Mouse (Mus musculus) C2C12 (cell line): Measurements from ENCODE around the gene Sufu. TPM values are rescaled to one million over a fixed set of nuclear protein-coding genes. Genes with fewer than 3 reads are reported as not detected.

Experiments used
- H3K27me3 ChIP-seq: one replicate; pipeline ENCODE4 v1.6.1; 2011; ENCODE audit not compliant: control insufficient read depth, insufficient read depth, insufficient read length
- H3K36me3 ChIP-seq: one replicate; pipeline ENCODE4 v1.6.1; 2011; ENCODE audit not compliant: control insufficient read depth, insufficient read depth
- H3K4me3 ChIP-seq: one replicate; pipeline ENCODE4 v1.5.1; 2011; ENCODE audit warnings: mild to moderate bottlenecking, control low read depth; ENCODE audit not compliant: poor library complexity, insufficient read depth, severe bottlenecking
- H3K79me2 ChIP-seq: one replicate; pipeline ENCODE4 v1.6.1; 2011; ENCODE audit not compliant: control insufficient read depth, insufficient read depth
- H3K79me3 ChIP-seq: one replicate; pipeline ENCODE4 v1.6.1; 2011; ENCODE audit warnings: low read depth, control low read depth
- H3ac ChIP-seq: one replicate; pipeline ENCODE3; 2011; ENCODE audit warnings: low read depth; ENCODE audit not compliant: control insufficient read depth, insufficient read length
- CEBPB ChIP-seq: IDR thresholded peaks from one replicate; pipeline ENCODE4 v1.6.1; 2011; ENCODE audit warnings: low read depth, mild to moderate bottlenecking, control low read depth, moderate library complexity
- CTCF ChIP-seq: IDR thresholded peaks from one replicate; pipeline ENCODE4 v1.5.1; 2011; ENCODE audit not compliant: control insufficient read depth, insufficient read depth, insufficient read length
- FOSL1 ChIP-seq: IDR thresholded peaks from one replicate; pipeline ENCODE4 v1.8.0; 2011; ENCODE audit warnings: mild to moderate bottlenecking, low read length; ENCODE audit not compliant: poor library complexity, insufficient read depth, severe bottlenecking
- MAX ChIP-seq: IDR thresholded peaks from one replicate; pipeline ENCODE4 v1.6.1; 2011; ENCODE audit warnings: mild to moderate bottlenecking, control low read depth
- MYOD1 ChIP-seq: IDR thresholded peaks from one replicate; pipeline ENCODE4 v1.6.1; 2011; ENCODE audit warnings: low read depth; ENCODE audit not compliant: control insufficient read depth, insufficient read length
- MYOG ChIP-seq: IDR thresholded peaks from one replicate; pipeline ENCODE4 v1.6.1; 2011; ENCODE audit not compliant: control insufficient read depth, insufficient read length; ENCODE audit errors: extremely low read depth
- USF1 ChIP-seq: IDR thresholded peaks from one replicate; pipeline ENCODE4 v1.6.1; 2011; ENCODE audit warnings: low read depth, mild to moderate bottlenecking, control low read depth, moderate library complexity
- polyA plus RNA-seq: library from polyadenylated mRNA; unstranded; fragments of >200 nt; fragmentation: generic; extraction: Trizol; gene quantifications from one replicate; pipeline ENCODE4 v1.2.1, GENCODE M21; 2012; ENCODE audit warnings: missing spikeins

Gene Sufu
- polyA plus RNA-seq, 1 experiment = 17.8 TPM

- Histone ChIP-seq H3ac (peak overlapping the region; percentile 22), H3K4me3 (no peak overlapping the region), H3K79me3 (no peaks in the 10 kb centered on the region), H3K36me3 (no peaks in the 10 kb centered on the region), H3K79me2 (no peaks in the 10 kb centered on the region), H3K27me3 (no peaks in the 10 kb centered on the region)
- TF ChIP-seq MYOG = no peak
- no peak for TF ChIP-seq CEBPB
- TF ChIP-seq USF1 = no peak
- no peak for TF ChIP-seq FOSL1
- no peak for TF ChIP-seq MAX
Observed at GRCm38 (mm10) chr19:46531071-46532030, 134.7 kb downstream of the Sufu start.

DNA sequence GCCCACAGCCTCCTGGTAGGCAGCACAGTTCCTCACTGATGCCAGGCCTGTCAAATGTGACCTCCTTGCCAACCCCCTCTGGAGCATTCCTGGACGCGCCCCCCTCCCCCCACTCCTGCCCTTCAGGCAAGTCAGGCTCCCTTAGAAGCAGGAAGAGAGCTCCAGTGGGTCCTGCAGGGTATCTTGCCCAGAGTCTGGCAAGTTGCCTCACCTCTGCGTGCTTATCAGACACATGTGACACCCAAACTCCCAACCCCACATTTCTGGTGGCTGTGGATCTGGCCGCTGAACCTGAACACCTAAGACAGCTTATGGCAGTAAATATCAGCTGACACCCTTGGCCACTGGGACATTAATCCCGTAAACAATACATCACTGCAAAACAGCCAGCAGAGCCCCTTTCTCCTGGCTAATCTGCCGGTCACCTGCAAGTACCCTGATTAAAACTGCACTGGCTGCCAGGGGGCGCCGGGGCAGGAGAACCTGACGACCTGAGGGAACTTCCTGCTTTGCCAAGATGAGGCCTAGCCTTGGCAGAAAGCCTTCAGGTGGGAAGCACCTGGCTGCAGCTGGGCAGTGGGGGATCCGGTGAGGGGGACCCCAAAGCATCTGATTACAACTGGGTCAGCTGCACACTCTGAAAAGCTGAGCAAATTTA is 135.5 kb downstream of the Sufu start:
- no peak overlapping the region for H3ac ChIP-seq
- H3K27me3 ChIP-seq = no peaks in the 10 kb centered on the region
- TF ChIP-seq CEBPB = no peak
- TF ChIP-seq CTCF = no peak
- no peak for TF ChIP-seq FOSL1
- no peak for TF ChIP-seq MAX
- TF ChIP-seq MYOG = no peak
- TF ChIP-seq MYOD1 = no peak
- TF ChIP-seq USF1 = no peak

GRCm38 (mm10) chr19:46533066-46533465 is 136.4 kb downstream of the Sufu start:
- no peaks in the 10 kb centered on the region for H3K79me2 ChIP-seq
- H3K4me3 ChIP-seq = no peak overlapping the region
- no peaks in the 10 kb centered on the region for H3K79me3 ChIP-seq
- no peaks in the 10 kb centered on the region for H3K27me3 ChIP-seq
- H3ac ChIP-seq = no peak overlapping the region
- H3K36me3 ChIP-seq = no peaks in the 10 kb centered on the region
- no peak for TF ChIP-seq USF1

More for the DNA sequence above, 135.5 kb downstream of the Sufu start:
- Histone ChIP-seq H3K79me3 (no peaks in the 10 kb centered on the region), H3K36me3 (no peaks in the 10 kb centered on the region), H3K79me2 (no peaks in the 10 kb centered on the region), H3K4me3 (no peak overlapping the region)

DNA sequence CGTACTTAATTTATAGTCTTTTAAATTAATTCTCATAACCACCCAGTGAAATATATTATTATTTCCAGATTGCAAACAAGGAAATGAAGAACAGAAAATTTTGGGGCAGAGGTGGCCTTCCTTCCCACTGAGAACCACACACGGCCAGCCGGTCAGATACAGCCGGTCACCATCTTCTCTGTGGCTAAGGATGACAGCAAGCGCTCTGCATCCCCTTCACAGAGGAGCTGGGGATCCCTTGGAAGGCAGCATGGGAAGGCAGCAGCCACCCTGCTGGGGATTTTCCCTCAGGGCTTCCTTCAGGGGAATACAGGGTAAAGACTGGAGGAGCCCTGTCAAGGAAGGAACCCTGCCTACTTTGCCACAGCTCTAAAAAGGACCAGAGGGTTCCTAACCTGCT is 136.8 kb downstream of the Sufu start:
- TF ChIP-seq CEBPB (no peak), CTCF (no peak), FOSL1 (no peak), MAX (no peak), USF1 (no peak), MYOD1 (no peak), MYOG (no peak)
- Histone ChIP-seq H3K4me3 (no peak overlapping the region), H3K36me3 (no peaks in the 10 kb centered on the region), H3K79me3 (no peaks in the 10 kb centered on the region), H3K79me2 (no peaks in the 10 kb centered on the region), H3K27me3 (no peaks in the 10 kb centered on the region), H3ac (no peak overlapping the region)

- H3K79me3 ChIP-seq = no peaks in the 10 kb centered on the region
Observed at GRCm38 (mm10) chr19:46534542-46535098, 137.9 kb downstream of the Sufu start.

More at GRCm38 (mm10) chr19:46534542-46535098, 137.9 kb downstream of the Sufu start:
- Histone ChIP-seq H3K36me3 (no peaks in the 10 kb centered on the region), H3K79me2 (no peaks in the 10 kb centered on the region), H3K4me3 (no peak overlapping the region), H3K27me3 (no peaks in the 10 kb centered on the region), H3ac (no peak overlapping the region)
- no peak for TF ChIP-seq MAX
- no peak for TF ChIP-seq MYOD1
- no peak for TF ChIP-seq CEBPB
- TF ChIP-seq CTCF = no peak
- TF ChIP-seq MYOG = no peak
- no peak for TF ChIP-seq FOSL1
- no peak for TF ChIP-seq USF1
